Mouse (Mus musculus): ENCODE measurements around the gene Arhgef26.

Arhgef26 gene

DNA sequence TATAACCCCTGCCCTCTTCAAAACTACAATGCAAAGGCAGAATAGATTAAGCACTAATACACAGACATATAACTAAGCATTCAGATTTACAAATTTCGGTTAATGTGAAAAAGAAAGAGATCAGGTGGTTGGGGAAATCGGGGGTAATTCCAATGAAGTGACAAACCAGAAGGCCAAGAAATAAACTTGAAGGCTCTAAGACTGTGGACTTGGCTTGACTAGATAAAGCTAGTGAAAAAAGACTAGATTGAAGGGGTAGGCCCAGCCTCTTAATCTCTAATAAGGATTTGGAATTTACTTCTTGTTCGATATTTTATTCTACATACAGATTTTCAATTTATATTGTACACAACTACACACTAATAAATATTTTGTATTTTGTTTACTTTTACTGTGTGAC is at the start of gene Arhgef26:
Gene Arhgef26 (plus strand): TSS at position 301 of the 400 bp plus-strand sequence.
- DNase-seq (ENCODE audit: low read depth, low spot score), result no peak

DNA sequence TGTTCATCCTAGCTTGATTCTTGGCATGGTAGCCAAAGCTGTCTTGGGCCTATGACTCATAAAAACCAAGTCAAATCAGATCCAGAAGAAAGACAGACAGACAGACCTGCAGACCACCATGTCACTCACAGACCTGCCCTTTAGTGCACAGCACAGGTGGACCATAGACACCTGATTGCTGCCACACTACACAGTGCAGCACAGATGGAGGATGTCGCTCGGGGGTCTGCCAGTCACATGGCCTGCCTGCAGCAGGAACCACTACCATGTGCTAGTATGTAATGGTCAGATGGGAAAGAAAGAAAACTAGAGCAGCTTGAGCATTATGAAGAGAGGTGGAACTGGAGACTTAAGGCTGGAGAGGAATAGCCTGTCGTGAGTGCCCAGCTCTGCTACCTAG is 27.7 kb upstream of the Arhgef26 start:
- no peak for DNase-seq (ENCODE audit: low read depth, low spot score)

DNA sequence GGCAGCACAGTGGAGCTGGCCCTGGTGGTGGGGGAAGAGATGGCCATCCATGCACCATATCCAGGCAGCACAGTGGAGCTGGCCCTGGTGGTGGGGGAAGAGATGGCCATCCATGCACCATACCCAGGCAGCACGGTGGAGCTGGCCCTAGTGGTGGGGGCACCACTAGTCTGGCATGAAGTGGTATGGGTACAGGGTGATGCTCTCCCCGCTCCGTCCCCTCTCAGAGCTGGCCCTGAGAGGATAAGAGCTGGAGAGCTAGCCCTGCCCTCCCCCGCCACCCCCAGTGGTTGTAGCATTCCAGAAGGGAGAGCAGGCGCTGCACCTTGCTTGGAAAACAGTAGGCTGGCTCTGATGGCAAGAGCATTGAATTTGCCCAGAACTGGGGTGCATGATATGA is 26.9 kb upstream of the Arhgef26 start:
- no peak for DNase-seq (ENCODE audit: low read depth, low spot score)

DNA sequence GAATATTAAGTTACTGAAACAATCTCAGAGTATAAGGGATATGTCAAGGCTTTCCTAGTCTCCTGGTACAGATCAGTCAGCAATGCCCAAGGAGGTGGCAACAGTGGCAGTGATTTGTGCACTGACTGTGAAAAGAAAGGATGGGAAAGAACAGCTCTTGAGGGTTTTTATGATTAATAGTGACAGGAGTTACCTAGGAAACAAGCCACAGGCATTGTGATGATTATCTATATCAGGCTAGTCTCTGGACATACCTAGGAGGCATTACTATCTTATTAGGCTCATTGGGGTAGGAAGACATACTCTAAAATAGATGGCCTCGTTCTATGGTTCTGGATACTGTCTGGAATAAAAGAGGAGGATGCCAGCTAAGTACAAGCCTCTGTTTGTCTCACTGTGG is 13.4 kb upstream of the Arhgef26 start:
- no peak for DNase-seq (ENCODE audit: low read depth, low spot score)

DNA sequence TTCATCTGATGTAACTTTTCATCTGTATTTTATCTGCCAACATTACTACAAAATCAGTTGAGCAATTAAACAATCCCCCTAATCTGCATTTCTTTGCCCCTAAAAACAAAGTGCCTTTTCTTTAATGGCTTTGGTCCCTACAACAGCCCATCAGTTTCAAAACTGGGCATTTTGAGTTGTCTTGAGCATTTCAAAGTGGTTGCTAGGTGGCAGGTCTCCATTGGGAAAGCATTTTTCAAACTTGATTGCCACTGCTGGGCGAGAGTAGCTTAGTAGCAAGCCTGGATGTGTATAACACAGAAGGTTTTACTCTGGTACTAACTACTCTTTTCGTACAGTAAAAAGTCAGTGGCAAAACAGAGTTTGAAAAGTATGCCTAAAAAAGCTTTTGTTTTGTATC is 10.2 kb upstream of the Arhgef26 start:
- DNase-seq (ENCODE audit: low read depth, low spot score), result no peak

DNA sequence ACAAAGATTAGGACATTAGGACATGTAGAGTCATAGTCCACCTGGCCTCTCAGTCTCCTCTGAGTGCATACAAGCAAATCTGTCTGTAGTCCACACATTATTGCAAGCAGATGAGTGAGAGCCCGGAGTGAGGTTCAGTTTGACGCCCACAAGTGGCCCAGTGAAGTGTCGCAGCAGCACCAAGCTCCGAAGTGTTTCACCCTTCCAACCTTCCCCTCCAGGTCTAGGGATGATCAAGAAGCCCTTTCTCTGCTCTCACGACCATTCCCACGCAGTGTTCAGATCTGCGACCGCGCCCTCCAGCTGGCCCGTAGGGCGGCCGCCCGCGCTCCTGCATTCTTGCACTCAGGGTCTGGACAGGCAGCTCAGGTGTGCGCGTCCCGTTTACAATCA is 313 bp downstream of the Arhgef26 start:
- DNase-seq (ENCODE audit: low read depth, low spot score), result no peak

DNA sequence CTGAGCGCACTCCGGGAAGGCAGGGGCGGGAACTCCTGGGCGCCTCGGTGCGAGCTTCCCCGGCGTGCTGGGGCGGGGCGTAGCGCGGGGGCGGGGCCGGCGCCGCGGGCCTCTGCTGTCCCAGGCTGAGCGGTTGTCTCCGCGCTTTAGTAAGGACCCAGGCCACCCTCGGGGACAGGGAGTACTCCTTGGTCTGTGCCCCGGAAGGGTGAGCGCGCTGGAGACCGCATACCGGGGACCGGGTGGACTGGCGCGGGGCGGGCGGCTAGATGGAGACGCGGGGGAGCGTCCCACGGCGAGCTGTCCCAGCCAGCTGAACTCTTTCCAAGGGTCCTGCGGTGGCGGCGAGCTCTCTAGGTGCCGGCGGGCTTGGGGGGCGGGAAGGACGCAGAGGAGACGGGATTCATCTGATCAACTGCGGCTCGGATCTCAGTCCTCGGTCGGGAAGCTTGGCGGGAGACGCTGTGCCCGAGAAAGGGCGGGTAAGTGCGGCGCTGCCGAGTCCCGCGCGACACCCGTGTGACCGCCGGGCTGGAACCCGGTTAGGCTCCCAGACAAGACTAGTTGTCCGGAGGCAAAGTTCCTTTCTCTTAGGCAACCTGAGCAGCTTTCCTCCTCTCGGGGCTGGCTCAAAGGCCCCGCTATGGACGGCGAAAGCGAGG is 841 bp downstream of the Arhgef26 start:
- no peak for DNase-seq (ENCODE audit: low read depth, low spot score)

DNA sequence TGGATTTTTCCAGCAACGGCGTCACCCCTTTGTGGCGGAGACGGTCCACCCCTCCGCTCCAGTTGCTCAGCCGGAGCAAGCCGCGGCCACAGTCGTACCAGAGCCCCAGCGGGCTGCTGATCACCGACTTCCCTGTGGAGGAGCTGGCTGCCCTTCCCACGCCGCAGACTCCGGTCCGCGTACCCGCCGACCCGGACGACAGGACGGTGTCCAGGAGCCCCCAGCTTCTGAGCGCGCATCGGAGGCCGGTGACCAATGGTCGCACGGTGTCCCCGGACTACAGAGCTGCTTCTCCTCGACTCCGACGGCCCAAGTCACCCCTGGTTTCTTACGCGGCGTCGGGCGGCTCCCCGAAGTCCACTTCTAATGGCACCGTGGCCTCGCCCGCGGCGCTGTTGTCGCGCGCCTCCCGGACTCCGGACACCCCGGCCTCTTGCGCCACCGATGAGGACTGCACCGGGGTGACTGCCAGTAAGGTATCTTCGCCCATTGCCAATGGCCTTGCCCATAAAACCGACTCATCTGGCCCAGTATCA is 1.4 kb downstream of the Arhgef26 start:
- no peak for DNase-seq (ENCODE audit: low read depth, low spot score)

DNA sequence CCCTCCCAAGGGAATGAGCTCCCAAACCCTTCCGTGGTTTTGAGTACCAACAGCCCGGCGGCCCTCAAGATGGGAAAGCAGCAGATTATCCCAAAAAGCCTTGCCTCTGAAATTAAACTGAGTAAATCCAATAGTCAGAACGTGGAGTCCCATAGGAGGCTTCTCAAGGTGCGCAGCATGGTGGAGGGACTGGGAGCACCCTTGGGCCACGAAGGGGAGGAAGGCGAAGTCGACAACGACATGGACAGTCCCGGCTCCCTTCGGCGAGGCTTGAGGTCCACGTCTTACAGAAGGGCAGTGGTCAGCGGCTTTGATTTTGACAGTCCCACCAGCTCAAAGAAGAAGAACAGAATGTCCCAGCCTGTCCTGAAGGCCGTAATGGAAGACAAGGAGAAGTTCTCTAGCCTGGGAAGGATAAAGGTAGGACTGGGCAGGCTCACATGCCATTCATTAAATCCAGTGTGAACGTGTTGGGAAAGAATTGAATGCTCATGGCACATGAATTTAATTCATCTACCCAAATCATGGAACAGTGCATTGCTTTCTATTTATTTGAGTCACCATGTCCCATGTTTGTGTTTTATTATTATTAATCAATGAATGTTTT is 2.1 kb downstream of the Arhgef26 start:
- no peak for DNase-seq (ENCODE audit: low read depth, low spot score)

DNA sequence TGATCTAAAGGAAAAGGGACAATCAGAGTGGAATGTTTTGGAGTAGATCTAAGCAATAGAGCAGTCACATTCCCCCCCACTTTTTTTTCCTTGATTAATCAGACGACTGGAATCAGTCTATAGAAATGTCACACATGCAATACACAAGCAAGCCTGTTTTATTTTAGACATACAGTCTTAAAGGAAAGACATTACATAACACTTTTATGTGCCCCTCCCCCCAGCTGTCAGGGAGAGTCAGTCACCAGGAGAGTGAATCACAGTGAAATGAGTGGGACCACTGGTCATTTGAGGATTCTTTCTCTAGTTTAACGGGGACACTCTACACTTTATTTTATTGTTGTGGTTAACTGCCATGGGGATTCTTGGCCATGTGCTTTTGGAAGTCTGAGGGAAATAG is 2.7 kb downstream of the Arhgef26 start:
- no peak for DNase-seq (ENCODE audit: low read depth, low spot score)

DNA sequence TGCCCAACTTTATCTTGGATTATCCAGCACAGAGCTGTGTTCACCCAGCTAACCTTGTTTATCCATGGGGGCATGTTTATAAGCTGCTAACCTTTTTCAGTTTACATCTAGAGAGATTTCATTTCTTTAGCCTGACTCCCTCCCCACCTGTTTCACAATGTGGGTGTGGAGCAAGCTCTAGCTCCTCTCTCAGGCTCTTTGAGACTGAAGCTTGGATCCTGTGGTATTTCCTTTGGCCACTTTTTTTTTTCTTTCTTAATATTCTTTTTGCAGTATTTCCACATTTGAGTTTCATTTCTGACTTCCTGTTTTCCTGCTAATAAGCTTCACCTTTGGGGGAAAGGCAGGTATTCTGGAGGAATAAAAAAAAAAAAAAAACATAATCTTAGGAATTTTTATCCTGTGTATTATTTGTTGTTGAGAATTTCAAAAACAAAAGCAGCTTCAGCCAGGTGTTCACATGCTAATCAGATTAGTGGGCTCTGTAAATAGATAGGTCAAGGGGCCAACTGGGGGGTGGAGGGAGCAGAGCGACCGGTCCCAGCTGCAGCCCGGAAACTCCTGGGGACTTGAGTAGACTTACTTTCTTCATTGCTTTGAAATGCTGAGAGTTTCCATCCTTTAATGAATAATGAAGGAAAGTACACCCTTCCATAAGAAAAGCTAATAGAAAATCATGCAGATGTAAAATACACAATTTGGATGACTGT is 3.5 kb downstream of the Arhgef26 start:
- DNase-seq (ENCODE audit: low read depth, low spot score), result no peak

DNA sequence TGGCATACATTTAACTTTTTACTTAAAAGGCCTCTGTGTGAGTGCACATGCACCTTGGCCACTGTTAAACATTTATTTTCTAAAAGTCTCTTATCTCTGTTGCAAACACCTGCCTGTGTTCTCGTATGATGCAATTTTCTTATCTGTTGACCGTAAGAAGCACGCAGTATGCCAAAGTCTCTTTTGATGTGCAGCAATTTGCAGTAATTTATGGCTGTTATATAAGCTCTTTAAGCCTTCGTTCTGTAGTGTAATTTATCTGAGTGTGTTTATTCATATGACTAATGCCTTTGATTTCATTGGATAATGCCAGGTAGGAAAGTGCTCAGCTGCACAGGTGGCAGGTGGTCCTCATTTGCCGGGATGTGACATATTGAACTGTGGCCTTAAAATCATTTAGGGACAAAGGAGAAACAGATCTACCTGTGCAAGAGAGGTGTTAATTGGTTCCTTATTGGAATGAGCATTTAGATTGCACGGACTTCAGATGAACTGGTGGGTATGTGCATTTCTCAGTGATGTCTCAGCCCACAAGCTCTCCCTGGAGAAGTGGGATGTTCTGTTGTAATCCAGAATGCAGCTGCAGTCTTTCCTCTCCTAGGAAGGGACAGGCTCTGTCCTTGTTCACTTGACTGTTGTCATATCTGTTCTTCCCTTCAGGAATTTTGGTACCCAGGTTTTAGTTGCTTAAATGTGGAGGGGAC is 10.5 kb downstream of the Arhgef26 start:
- DNase-seq (ENCODE audit: low read depth, low spot score), result no peak

DNA sequence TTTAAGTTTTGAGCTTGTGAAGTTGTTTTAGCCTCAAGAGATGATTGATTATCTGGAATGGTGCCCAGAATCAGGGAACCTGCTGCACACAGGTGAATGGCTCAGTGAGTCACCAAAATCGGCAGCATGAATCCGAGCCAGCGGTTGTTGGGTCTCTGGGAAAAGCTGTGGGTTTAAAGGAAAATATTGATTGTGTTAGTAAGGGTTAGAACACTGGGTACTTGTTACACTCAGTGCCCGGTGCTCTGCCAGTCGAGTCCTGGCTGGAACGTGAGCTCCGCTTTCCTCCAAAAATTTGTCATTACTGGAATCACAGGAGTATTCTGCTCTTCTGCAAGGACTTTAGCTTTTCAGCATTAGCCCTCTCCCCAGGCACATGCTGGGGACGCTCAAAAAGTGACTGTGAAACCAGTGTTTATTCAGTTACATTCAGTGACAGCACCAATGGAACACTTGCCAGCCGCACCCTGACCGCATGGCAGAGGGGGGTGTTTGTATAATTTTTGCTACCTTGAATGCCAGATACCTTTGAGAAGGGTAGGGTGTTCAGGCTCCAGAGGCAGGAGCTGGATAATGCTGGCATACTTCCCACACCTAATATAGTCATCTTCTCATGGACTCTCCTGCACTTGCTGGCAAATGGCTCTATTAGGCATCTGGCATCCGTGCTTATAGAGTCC is 11.2 kb downstream of the Arhgef26 start:
- no peak for DNase-seq (ENCODE audit: low read depth, low spot score)

DNA sequence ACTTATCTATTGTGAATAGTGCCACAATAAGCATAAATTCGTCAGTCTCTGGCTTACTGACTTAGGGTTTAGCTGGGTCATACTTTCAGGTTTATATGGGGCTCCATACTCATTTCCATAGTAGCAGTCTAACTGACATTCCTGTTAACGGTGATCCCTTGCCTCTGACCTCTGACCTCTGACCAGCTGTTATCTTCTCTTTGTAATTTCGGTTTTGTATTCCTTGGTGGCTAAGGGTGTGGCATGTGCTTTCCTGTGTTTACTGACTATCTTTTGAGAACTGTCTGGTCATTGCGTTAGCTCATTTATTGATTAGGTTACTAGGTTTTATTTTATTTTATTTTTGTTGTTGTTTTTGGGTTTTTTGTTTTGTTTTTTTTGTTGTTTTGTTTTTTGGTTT is 13.9 kb downstream of the Arhgef26 start:
- DNase-seq (ENCODE audit: low read depth, low spot score), result no peak

DNA sequence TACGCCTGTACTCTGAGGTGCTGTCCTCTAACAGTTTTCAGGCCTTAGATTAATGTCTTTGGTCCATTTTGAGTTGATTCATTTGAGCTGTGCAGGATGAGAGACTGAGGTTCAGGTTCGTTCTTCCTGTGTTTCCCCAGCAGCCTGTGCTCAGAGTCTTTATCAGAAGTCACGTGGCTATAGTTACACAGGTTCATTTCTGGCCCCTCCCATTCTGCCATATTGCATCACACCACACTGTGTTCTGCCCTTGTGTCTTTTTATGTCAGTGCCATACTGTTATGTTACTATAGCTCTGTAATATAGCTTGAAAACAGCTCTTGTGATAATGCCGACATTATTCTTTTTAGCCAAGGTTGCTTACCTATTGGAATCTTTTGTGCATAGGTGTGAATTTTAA is 14.7 kb downstream of the Arhgef26 start:
- no peak for DNase-seq (ENCODE audit: low read depth, low spot score)

DNA sequence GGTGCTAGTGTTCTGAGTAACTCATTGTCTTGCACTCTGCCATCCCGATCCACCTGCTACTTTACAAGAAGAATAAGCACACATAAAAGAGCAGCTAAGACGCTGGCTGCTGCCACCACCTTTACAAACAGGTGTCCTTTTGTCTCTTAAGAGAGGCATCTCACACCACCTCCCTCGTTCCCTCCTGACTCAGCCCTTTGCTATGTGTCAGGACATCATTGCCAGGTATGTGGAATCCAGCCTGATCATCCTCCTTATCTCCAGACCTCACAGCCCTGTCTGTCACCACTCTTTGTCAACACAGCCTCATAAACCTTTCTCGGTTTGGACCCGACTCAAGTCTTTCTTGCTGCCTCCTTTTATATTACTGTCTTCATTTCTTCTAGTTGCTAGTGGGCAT is 29.7 kb downstream of the Arhgef26 start:
- no peak for DNase-seq (ENCODE audit: low read depth, low spot score)

DNA sequence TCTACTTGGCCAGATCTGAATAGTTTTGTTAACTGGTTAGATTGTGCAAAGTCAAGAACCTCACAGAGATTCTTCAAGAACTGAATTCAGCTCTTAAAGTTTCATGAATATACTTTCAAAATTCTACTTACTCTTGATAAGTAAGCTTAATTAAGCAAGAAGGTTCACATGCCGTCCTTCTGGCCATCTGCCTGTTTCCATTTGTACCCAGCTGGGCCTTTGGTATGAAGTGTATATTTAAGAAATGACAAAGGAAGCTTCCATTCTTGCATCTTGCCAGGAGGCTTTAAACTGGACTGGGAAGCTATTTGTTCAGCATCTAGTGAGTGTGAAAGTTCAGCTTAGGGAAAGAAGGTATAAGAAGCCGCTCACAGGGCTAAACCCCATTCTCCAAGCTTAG is 34.7 kb downstream of the Arhgef26 start:
- no peak for DNase-seq (ENCODE audit: low read depth, low spot score)

DNA sequence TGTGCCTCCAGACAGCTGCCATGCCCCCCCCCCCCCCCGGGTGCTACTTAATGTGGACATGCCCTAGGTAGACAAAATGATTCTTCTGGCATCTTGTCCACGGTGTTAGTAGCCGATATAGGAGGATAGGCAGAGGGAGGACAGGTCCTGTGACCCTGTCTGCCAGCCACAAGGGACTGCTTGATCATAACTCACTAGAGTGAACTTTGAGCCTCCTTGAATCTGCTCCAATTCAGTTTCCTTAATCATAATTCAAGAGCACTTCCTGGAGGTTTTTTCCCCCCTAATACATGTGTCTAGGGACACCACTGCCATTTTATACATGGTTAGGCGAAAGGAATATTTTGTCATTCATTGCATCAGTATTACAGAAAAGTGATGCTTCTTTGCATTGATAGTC is 36.2 kb downstream of the Arhgef26 start:
- no peak for DNase-seq (ENCODE audit: low read depth, low spot score)

DNA sequence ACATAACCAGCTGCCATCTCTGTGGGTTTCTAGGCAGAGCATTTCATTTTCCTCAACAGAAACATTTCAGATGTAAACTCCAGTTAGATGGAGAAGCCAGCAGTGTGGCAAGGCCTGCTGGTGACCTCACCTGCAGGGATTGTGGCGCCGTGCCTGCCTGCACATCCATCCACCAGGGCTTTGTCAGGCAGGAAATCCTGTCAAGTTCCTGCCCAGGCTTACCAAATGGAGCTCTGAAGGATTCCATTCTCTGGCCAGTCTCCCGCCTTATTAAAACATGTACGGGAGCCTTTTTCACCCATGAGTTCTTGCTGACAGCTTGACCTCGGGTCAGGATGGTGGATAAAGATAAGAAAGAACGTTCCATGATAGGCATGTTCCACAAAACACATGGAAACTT is 36.7 kb downstream of the Arhgef26 start:
- DNase-seq (ENCODE audit: low read depth, low spot score), result no peak

DNA sequence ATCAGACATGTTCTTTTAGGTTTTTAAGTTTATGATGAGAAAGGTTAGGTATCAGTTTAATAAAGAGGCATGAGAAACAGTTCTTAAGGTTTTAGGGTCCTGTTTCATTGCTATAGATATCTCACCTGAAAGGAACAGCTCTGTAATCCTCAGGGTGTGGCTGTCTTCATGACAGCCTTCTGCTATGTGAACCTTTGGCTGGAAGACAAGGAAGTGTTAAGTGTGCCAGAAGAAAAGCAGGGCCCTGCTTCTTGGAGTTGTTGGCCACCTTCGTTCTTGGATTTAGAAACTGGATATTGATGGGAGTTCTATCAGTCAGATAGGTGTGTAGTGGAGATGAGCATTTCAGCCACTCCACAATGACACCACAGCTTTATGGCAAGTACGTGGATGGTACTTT is 38.6 kb downstream of the Arhgef26 start:
- DNase-seq (ENCODE audit: low read depth, low spot score), result no peak

DNA sequence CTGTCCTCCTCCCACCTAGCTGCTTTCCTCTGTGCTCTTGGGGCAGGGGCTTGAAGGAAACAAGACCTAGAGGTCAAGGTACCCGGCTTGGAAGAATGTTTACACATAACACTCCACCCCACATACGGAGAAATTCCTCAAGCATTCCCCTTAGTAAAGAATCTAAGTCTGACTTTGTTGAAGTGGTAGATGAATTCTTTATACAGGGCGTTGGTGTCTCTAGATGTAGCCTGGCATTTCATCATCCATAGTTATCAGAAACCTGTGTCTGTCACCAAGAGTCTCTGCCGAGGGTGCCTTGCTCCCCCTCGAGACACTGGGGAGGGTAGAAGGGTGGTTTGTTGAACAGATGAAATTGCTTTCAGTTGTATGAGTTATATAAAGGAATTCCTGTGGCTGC is 41.8 kb downstream of the Arhgef26 start:
- no peak for DNase-seq (ENCODE audit: low read depth, low spot score)

DNA sequence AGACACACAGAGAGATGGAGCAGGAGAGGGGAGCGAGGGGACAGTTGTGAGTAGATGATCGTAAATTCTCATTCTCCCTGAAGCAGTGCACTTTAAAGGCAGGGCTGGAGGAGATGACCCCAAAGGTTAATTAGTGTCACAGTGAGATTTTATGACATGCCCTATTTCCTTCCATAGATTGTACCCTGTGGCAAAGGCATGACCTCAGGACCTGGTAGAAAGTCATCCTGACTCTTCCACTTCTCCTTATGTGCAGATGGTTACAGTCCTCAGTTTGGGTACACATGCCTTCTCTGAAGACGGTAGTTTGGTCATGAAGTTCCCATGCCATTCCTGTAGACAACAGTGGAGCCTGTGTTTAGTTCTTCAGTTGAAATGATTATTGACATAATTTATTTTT is 42.3 kb downstream of the Arhgef26 start:
- no peak for DNase-seq (ENCODE audit: low read depth, low spot score)
